In the genomic region with DNA sequence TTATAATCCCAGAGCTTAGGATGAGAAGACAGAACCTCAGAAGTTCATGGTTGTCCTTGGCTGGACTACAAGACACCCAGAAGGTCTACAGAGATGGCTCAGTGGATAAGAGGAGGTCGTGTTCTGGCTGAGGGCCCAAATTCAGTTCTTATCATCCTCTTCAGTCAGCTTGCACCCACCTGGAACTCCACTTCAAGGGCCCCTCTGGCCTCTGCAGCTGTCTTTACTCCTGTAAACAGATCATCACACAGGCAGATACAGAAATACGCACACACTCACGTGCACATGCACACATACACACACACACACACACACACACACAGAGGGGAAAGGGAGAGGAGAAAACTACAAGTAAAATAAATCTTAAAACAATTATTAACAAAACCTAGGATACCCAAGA, we compare ENCODE assay signal across 22 mouse cellular contexts.
DNase-seq lines count a peak whose midpoint lies in the region; ATAC-seq lines count a peak whose summit lies in the region.
"Had no signal": no experiment of that assay in that cellular context is flagged by ENCODE, and none has a peak within 500 bp of the region (broad histone marks: within the 10 kb centered on the region; RNA-seq: fewer than 3 reads in every experiment).

No protein-coding gene starts in this region.

- no peak overlapping the region for H3K9ac ChIP-seq in midbrain, embryonic 11.5 days (ENCODE audit: low read length)
- H3K9ac ChIP-seq in midbrain, embryonic 13.5 days (replicated peaks) = no peak overlapping the region
- H3K9ac ChIP-seq: embryonic facial prominence, embryonic 12.5 days; forebrain, embryonic 12.5 days had no signal

- H3K4me2 ChIP-seq in midbrain, embryonic 11.5 days = no peak overlapping the region
- no peak overlapping the region for H3K4me2 ChIP-seq in midbrain, embryonic 13.5 days (replicated peaks)
- H3K4me2 ChIP-seq: embryonic facial prominence, embryonic 12.5 days; forebrain, embryonic 12.5 days had no signal

- H3K4me3 ChIP-seq in midbrain, embryonic 11.5 days (ENCODE audit: low read depth, low read length) = no peak overlapping the region
- H3K4me3 ChIP-seq in midbrain, embryonic 13.5 days (replicated peaks) = no peak overlapping the region
- H3K4me3 ChIP-seq: embryonic facial prominence, embryonic 10.5 days; embryonic facial prominence, embryonic 12.5 days; forebrain, embryonic 10.5 days; forebrain, embryonic 12.5 days had no signal

- H3K27me3 ChIP-seq in midbrain, embryonic 11.5 days (ENCODE audit: control insufficient read depth, insufficient read depth, low read length) = no peaks in the 10 kb centered on the region
- no peaks in the 10 kb centered on the region for H3K27me3 ChIP-seq in midbrain, embryonic 13.5 days
- H3K27me3 ChIP-seq: embryonic facial prominence, embryonic 12.5 days; forebrain, embryonic 12.5 days had no signal

- H3K4me1 ChIP-seq in midbrain, embryonic 11.5 days (ENCODE audit: control insufficient read depth, insufficient read depth, low read length) = peaks cover 11% of the 10 kb centered on the region
- peaks cover 16% of the 10 kb centered on the region for H3K4me1 ChIP-seq in midbrain, embryonic 13.5 days (replicated peaks)

- WGBS in midbrain, embryonic 11.5 days = 87% methylated on average over 3 of the region's 3 CpGs
- WGBS in midbrain, embryonic 13.5 days = 94% methylated on average over 3 of the region's 3 CpGs

- no peak overlapping the region for H3K27ac ChIP-seq in midbrain, embryonic 11.5 days (ENCODE audit: low read depth, low read length)
- H3K27ac ChIP-seq in midbrain, embryonic 13.5 days = no peak overlapping the region
- H3K27ac ChIP-seq: embryonic facial prominence, embryonic 10.5 days; embryonic facial prominence, embryonic 12.5 days; forebrain, embryonic 10.5 days; forebrain, embryonic 12.5 days had no signal

- ATAC-seq in midbrain, embryonic 11.5 days (ENCODE audit: low FRiP score) = no peak
- ATAC-seq in midbrain, embryonic 13.5 days = no peak
- ATAC-seq in megakaryocyte, adult 5-6 weeks (ENCODE audit: poor library complexity, severe bottlenecking) = no peak
- no peak for ATAC-seq in erythroid progenitor cell, adult 5-6 weeks (replicated peaks; ENCODE audit: low FRiP score, poor library complexity, severe bottlenecking)
- ATAC-seq: forebrain, embryonic 14.5 days; forebrain, embryonic 16.5 days had no signal

- no peaks in the 10 kb centered on the region for H3K9me3 ChIP-seq in midbrain, embryonic 11.5 days (ENCODE audit: control insufficient read depth, low read length)
- H3K9me3 ChIP-seq in midbrain, embryonic 13.5 days = 0 out of 2 replicates have a peak, but pooled peaks cover 2% of the 10 kb centered on the region
- H3K9me3 ChIP-seq: embryonic facial prominence, embryonic 10.5 days; embryonic facial prominence, embryonic 12.5 days; forebrain, embryonic 10.5 days; forebrain, embryonic 12.5 days had no signal

- DNase-seq in midbrain, embryonic 11.5 days (ENCODE audit: low spot score, missing footprints) = peak; percentile 79
- DNase-seq in thymus, postnatal 0 days (ENCODE audit: low spot score) = peak; percentile 61
- peak; percentile 50 for DNase-seq in thymus, postnatal 14 days
- DNase-seq in thymus, postnatal 4 days = peak; percentile 32
- DNase-seq: adrenal gland, adult 2 months; adrenal gland, postnatal 10 days; adrenal gland, postnatal 25 days; cerebellum, adult 11 months; cerebellum, adult 18-20 months; cerebellum, adult 8-10 months; cerebellum, adult 9-11 months; cerebellum, postnatal 14 days; cerebellum, postnatal 36 days had no signal

- no peaks in the 10 kb centered on the region for H3K36me3 ChIP-seq in midbrain, embryonic 11.5 days (ENCODE audit: control insufficient read depth, insufficient read depth, low read length)
- H3K36me3 ChIP-seq in midbrain, embryonic 13.5 days = no peaks in the 10 kb centered on the region
- H3K36me3 ChIP-seq: embryonic facial prominence, embryonic 10.5 days; embryonic facial prominence, embryonic 12.5 days; forebrain, embryonic 10.5 days; forebrain, embryonic 12.5 days had no signal
